Mouse (Mus musculus) embryonic stem cell, embryonic (primary cell): ENCODE measurements at regions not wholly inside any gene's neighbourhood (a gene's known extent, or its start where the extent isn't known, plus 50 kb on each side); places are given as distances from the start of the nearest gene placed in this dataset.

Experiments
- CTCF ChIA-PET, 4 experiments: fragments of 300-600 bp in 2 of 4; fragments of 350-600 bp in 2 of 4; sonication (Branson Sonifier 250); formaldehyde crosslinking; loops; one replicate each; lab custom pipeline; 2022; ENCODE audit warnings: inconsistent platforms in 2 of 4; lab: Charles Lee
- POLR2A ChIA-PET, 4 experiments: fragments of 300-600 bp in 2 of 4; fragments of 350-600 bp in 2 of 4; sonication (Branson Sonifier 250); formaldehyde crosslinking; loops; one replicate each; lab custom pipeline; 2022; ENCODE audit warnings: antibody characterized with exemption in 4 of 4, inconsistent platforms in 1 of 4; lab: Charles Lee

- CTCF ChIA-PET, result interaction anchor here in 3 of 4 experiments (0.6 to 1.1 kb wide), 3 partner anchors 13 to 1109 kb away, joined by 3 to 4 read pairs (median 3); no protein-coding TSS in a partner anchor
- POLR2A ChIA-PET, result interaction anchor here (0.6 to 3.3 kb wide), 21 partner anchors 9 to 363 kb away, joined by 3 to 15 read pairs (median 4); partner anchors contain the start of gene Krr1 (in 2 of the 4)
Measured at GRCm38 (mm10) chr10:111842321-111842775, 130.1 kb upstream of the Krr1 start.

GRCm38 (mm10) chr10:111842896-111843295, 129.6 kb upstream of the Krr1 start:
- POLR2A ChIA-PET, result interaction anchor here (0.6 to 3.3 kb wide), 21 partner anchors 9 to 363 kb away, joined by 3 to 15 read pairs (median 4); partner anchors contain the start of gene Krr1 (in 2 of the 4)
- CTCF ChIA-PET, result interaction anchor here in 2 of 4 experiments (0.6 to 1.1 kb wide), 3 partner anchors 13 to 1110 kb away, joined by 3 to 6 read pairs (median 3); no protein-coding TSS in a partner anchor

GRCm38 (mm10) chr10:111843301-111843700, 129.2 kb upstream of the Krr1 start:
- ChIA-PET CTCF (interaction anchor here in 1 of 4 experiments (0.8 kb wide), 1 partner anchor 210 kb away, joined by 6 read pairs; no protein-coding TSS in a partner anchor), POLR2A (interaction anchor here in 3 of 4 experiments (0.6 to 3.3 kb wide), 11 partner anchors 8 to 364 kb away, joined by 3 to 15 read pairs (median 5); partner anchors contain the start of gene Krr1 (in 1 of the 3))

GRCm38 (mm10) chr10:111844144-111844543, 128.3 kb upstream of the Krr1 start:
- CTCF ChIA-PET, result no interaction called here
- POLR2A ChIA-PET, result interaction anchor here in 3 of 4 experiments (0.5 to 3.3 kb wide), 3 partner anchors 10 to 74 kb away, joined by 3 to 15 read pairs (median 13); no protein-coding TSS in a partner anchor

DNA sequence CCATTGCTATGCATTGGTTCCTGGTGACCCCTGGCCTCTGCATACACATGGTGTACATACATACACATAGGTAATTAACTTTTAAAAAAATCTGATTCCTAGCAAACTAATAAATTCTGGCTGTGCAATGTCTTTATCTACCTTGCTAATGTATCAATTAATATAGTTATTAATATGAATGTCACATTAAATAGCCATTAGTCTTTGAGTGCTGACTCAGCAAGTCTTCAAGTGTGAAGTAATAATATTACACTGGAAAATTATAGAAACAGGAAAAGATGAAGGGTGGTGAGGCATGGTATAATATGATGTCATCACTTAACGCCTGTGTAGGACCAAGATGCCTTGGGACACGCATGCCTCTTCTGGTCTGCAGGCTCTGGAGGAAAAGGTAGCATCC, 126.5 kb upstream of the Krr1 start:
- CTCF ChIA-PET, result no interaction called here
- POLR2A ChIA-PET, result no interaction called here

DNA sequence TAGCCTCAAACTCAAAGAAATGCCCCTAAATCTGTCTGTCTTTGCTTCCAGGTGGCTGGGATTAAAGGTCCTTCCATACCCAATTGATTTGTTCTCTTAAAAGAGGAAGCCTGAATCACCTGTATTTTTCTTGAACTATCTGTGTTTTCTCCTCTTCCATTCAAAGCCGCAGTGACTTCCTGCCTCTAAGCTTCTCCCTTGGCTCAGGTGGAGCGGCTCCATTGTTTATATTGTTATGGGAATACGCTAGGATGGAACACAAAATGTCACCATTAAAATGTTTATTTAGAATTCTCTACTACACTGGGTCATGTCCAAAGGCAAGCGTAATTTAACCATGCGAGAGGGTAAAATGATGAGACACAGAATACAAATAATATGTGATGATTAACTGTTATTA, 118.2 kb upstream of the Krr1 start:
- POLR2A ChIA-PET, result no interaction called here
- CTCF ChIA-PET, result interaction anchor here in 2 of 4 experiments (0.7 kb wide), 2 partner anchors 59 to 1993 kb away, joined by 3 to 4 read pairs; no protein-coding TSS in a partner anchor

GRCm38 (mm10) chr10:111855496-111855895, 117.0 kb upstream of the Krr1 start:
- ChIA-PET POLR2A (interaction anchor here in 1 of 4 experiments (0.8 kb wide), 1 partner anchor 12 kb away, joined by 4 read pairs; no protein-coding TSS in a partner anchor), CTCF (interaction anchor here in 1 of 4 experiments (0.6 kb wide), 1 partner anchor 13 kb away, joined by 3 read pairs; no protein-coding TSS in a partner anchor)

DNA sequence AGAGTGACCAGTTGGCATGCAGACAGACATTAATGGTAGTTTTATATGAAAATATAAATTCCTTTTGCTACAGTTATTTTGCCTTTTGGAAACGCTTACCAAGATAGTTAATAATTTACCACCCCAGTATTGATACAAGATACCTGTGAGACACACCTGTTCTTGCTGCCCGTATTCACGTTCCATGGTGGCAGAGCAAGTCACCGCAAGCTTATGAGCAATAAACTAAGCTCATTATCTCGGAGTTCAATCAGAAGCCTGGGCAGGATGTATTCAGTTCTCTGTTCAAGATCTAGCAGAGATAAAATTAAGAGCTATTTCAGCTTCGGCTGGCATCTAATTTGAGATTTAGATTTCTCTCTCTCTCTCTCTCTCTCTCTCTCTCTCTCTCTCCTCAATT, 114.1 kb upstream of the Krr1 start:
- CTCF ChIA-PET, result no interaction called here
- POLR2A ChIA-PET, result interaction anchor here in 1 of 4 experiments (0.7 kb wide), 1 partner anchor 16 kb away, joined by 3 read pairs; no protein-coding TSS in a partner anchor

- ChIA-PET CTCF (interaction anchor here in 1 of 4 experiments (0.6 kb wide), 1 partner anchor 17 kb away, joined by 3 read pairs; no protein-coding TSS in a partner anchor), POLR2A (interaction anchor here in 3 of 4 experiments (0.6 to 1.0 kb wide), 3 partner anchors 136 to 547 kb away, joined by 3 read pairs; no protein-coding TSS in a partner anchor)
Measured at GRCm38 (mm10) chr10:111865286-111865830, 107.1 kb upstream of the Krr1 start.

GRCm38 (mm10) chr10:111867102-111867501, 105.4 kb upstream of the Krr1 start:
- ChIA-PET POLR2A (interaction anchor here in 1 of 4 experiments (0.6 to 1.2 kb wide), 3 partner anchors 24 to 676 kb away, joined by 3 to 4 read pairs (median 3); no protein-coding TSS in a partner anchor), CTCF (interaction anchor here in 1 of 4 experiments (0.6 kb wide), 1 partner anchor 363 kb away, joined by 4 read pairs; no protein-coding TSS in a partner anchor)

- CTCF ChIA-PET, result interaction anchor here in 1 of 4 experiments (0.6 kb wide), 1 partner anchor 364 kb away, joined by 4 read pairs; no protein-coding TSS in a partner anchor
- POLR2A ChIA-PET, result interaction anchor here in 2 of 4 experiments (0.6 to 1.2 kb wide), 3 partner anchors 25 to 861 kb away, joined by 3 to 4 read pairs (median 3); no protein-coding TSS in a partner anchor
Measured at GRCm38 (mm10) chr10:111867538-111867937, 104.9 kb upstream of the Krr1 start.

DNA sequence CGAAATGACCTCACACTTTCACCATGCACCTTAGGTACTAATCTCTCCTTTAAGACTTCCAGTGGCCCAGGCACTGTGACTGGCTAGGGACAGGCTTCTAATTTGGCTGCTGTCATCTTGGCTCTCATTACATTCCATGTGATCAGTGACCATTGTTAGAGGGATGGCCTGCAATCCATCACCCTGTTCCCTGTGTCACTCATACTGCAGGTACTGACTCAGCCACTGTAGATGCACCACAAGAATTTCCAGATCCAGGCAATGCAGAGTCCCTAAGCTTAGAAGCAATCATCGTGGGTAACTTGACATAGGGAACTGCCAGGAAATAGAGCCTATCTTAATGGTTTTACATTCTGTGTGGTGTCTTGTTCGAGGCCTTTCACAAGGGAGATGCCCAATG, 92.1 kb upstream of the Krr1 start:
- CTCF ChIA-PET, result no interaction called here

GRCm38 (mm10) chr10:111881339-111882211, 90.9 kb upstream of the Krr1 start:
- ChIA-PET CTCF (interaction anchor here in 2 of 4 experiments (0.7 to 1.3 kb wide), 2 partner anchors 19 to 21 kb away, joined by 3 to 6 read pairs; no protein-coding TSS in a partner anchor), POLR2A (no interaction called here)

More for the DNA sequence above, 92.1 kb upstream of the Krr1 start:
- POLR2A ChIA-PET, result no interaction called here

DNA sequence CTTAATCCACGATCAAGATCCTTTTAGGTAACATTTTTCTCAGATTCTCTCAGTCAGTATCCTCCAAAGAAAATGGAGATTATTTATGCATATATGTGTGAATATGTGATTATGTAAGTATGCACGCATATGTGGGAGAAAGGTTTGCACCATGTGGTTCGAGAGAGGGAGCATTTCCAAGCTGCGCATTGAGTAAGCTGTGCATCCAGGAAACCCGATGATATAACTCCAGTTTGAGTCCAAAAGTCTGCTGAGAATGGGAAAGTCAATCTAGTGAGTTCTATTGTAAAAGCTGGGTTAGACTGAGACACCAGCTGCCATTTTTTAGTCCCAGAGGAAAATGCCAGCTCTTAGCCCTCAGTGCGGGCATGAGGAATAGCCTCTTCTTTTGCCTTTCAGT, 89.9 kb upstream of the Krr1 start:
- POLR2A ChIA-PET, result no interaction called here

DNA sequence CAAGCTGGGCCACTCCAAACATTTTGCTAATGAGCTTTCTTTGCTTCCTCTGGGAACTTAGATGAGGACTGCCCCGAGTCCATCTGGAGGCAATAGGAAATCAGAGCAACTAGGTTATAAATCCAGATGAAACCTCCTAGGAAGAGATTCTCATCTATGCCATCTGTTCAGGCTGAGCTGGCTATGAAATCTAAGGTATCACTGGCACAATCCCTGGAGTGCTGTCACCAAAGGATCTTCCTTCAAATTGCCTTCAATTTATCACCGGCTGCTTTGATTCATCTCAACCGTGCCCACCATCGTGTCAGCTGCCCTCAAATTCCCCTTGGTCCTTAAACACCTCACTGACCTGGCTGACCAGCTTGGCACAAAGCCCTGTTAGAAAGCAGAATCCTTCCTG, 87.8 kb upstream of the Krr1 start:
- POLR2A ChIA-PET, result no interaction called here
- CTCF ChIA-PET, result no interaction called here

More for the DNA sequence above, 89.9 kb upstream of the Krr1 start:
- CTCF ChIA-PET, result no interaction called here

- ChIA-PET POLR2A (interaction anchor here in 1 of 4 experiments (0.6 kb wide), 1 partner anchor 144 kb away, joined by 3 read pairs; no protein-coding TSS in a partner anchor), CTCF (no interaction called here)
Measured at GRCm38 (mm10) chr10:111889111-111889510, 83.4 kb upstream of the Krr1 start.

DNA sequence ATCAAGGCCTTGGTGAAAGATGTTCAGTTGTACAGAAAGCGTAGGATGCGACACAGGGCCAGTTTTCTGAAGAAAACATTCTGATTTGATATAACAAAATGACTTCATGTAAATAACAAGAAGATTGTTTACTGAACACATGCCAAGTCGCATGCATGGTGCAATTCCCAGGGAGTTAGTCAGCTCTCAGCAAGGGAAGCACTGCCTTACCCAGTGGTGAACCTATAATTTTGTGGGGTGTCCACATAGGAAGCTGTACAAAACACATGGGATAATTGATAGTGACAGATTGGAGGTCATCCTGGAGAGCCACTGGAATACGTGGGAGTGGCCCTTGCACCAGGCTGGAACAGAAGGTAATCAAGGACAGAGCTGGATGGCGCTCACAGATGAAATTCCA, 79.0 kb upstream of the Krr1 start:
- CTCF ChIA-PET, result no interaction called here
- POLR2A ChIA-PET, result no interaction called here

- POLR2A ChIA-PET, result interaction anchor here in 1 of 4 experiments (1.0 kb wide), 1 partner anchor 20 kb away, joined by 3 read pairs; no protein-coding TSS in a partner anchor
- CTCF ChIA-PET, result interaction anchor here in 1 of 4 experiments (0.6 kb wide), 1 partner anchor 1973 kb away, joined by 3 read pairs; no protein-coding TSS in a partner anchor
Measured at GRCm38 (mm10) chr10:111893941-111894340, 78.5 kb upstream of the Krr1 start.
